Mouse (Mus musculus) cortical plate, adult 2 months (tissue): ENCODE measurements around the gene Chst8. TPM values are rescaled to one million over a fixed set of nuclear protein-coding genes. Genes with fewer than 3 reads are reported as not detected.

Experiments used
- H3K27ac ChIP-seq: fragments of 200-500 bp; 2 replicates; pipeline ENCODE4 v1.5.1; 2012; ENCODE audit warnings: low read length, control low read depth, inconsistent platforms; ENCODE audit not compliant: insufficient read depth
- H3K4me1 ChIP-seq: fragments of 200-500 bp; 2 replicates; pipeline ENCODE4 v1.6.1; 2011; ENCODE audit warnings: low read length; ENCODE audit not compliant: control insufficient read depth, insufficient read depth
- H3K4me3 ChIP-seq: fragments of 200-500 bp; 2 replicates; pipeline ENCODE4 v1.5.1; 2011; ENCODE audit warnings: mild to moderate bottlenecking, low read length, control low read depth; ENCODE audit not compliant: insufficient read depth
- CTCF ChIP-seq: fragments of 200-500 bp; IDR thresholded peaks from 2 replicates; pipeline ENCODE4 v1.5.1; 2011; ENCODE audit warnings: mild to moderate bottlenecking, control low read depth, low read length; ENCODE audit not compliant: insufficient read depth; ENCODE audit errors: extremely low read depth
- POLR2A ChIP-seq: fragments of 200-500 bp; IDR thresholded peaks from 2 replicates; pipeline ENCODE4 v1.6.1; 2011; ENCODE audit warnings: mild to moderate bottlenecking, low read length, control low read depth; ENCODE audit not compliant: insufficient read depth; ENCODE audit errors: extremely low read depth
- polyA plus RNA-seq: library from polyadenylated mRNA; depleted of rRNA; stranded (reverse); fragments of >200 nt; gene quantifications from 2 replicates; pipeline ENCODE4 v1.2.3, GENCODE M21; 2012

The Chst8 gene
- polyA plus RNA-seq, 1 experiment = 11.9 TPM

GRCm38 (mm10) chr7:34784469-34784868 is 28.0 kb downstream of the Chst8 start:
- Histone ChIP-seq H3K4me1 (peaks cover 3% of the 10 kb centered on the region; the same call in 1 of the 2 replicates), H3K27ac (no peak overlapping the region), H3K4me3 (no peak overlapping the region)
- no peak for TF ChIP-seq POLR2A
- TF ChIP-seq CTCF = no peak

- no peak overlapping the region for H3K4me3 ChIP-seq
- TF ChIP-seq CTCF (no peak), POLR2A (no peak)
- H3K27ac ChIP-seq = no peak overlapping the region
- peaks cover 4% of the 10 kb centered on the region for H3K4me1 ChIP-seq
Observed at GRCm38 (mm10) chr7:34781988-34782387, 30.5 kb downstream of the Chst8 start.

GRCm38 (mm10) chr7:34781217-34781616 is 31.3 kb downstream of the Chst8 start:
- no peak overlapping the region for H3K4me3 ChIP-seq
- TF ChIP-seq CTCF (no peak), POLR2A (no peak)
- H3K27ac ChIP-seq = no peak overlapping the region
- H3K4me1 ChIP-seq = peaks cover 4% of the 10 kb centered on the region

- H3K27ac ChIP-seq = no peak overlapping the region
- no peak overlapping the region for H3K4me3 ChIP-seq
- TF ChIP-seq POLR2A = no peak
- TF ChIP-seq CTCF = no peak
Observed at GRCm38 (mm10) chr7:34778426-34778825, 34.1 kb downstream of the Chst8 start.

GRCm38 (mm10) chr7:34775659-34776058 is 36.9 kb downstream of the Chst8 start:
- Histone ChIP-seq H3K4me1 (peaks cover 5% of the 10 kb centered on the region; the same call in 1 of the 2 replicates), H3K4me3 (no peak overlapping the region), H3K27ac (no peak overlapping the region)
- TF ChIP-seq CTCF = no peak
- TF ChIP-seq POLR2A = no peak

More at GRCm38 (mm10) chr7:34778426-34778825, 34.1 kb downstream of the Chst8 start:
- peaks cover 5% of the 10 kb centered on the region; the same call in 1 of the 2 replicates for H3K4me1 ChIP-seq

GRCm38 (mm10) chr7:34774947-34775346 is 37.6 kb downstream of the Chst8 start:
- peaks cover 5% of the 10 kb centered on the region; the same call in 1 of the 2 replicates for H3K4me1 ChIP-seq
- H3K27ac ChIP-seq = no peak overlapping the region
- no peak overlapping the region for H3K4me3 ChIP-seq
- no peak for TF ChIP-seq POLR2A

GRCm38 (mm10) chr7:34774020-34774419 is 38.5 kb downstream of the Chst8 start:
- H3K27ac ChIP-seq = no peak overlapping the region
- H3K4me1 ChIP-seq = peaks cover 5% of the 10 kb centered on the region; the same call in 1 of the 2 replicates
- TF ChIP-seq CTCF = no peak
- TF ChIP-seq POLR2A = no peak
- H3K4me3 ChIP-seq = no peak overlapping the region

- H3K4me3 ChIP-seq = no peak overlapping the region
- 0 out of 2 replicates have a peak, but pooled peaks cover 5% of the 10 kb centered on the region for H3K4me1 ChIP-seq
- H3K27ac ChIP-seq = no peak overlapping the region
- TF ChIP-seq POLR2A (no peak), CTCF (no peak)
Observed at GRCm38 (mm10) chr7:34773309-34773708, 39.2 kb downstream of the Chst8 start.

GRCm38 (mm10) chr7:34769531-34769930 is 43.0 kb downstream of the Chst8 start:
- no peak overlapping the region for H3K27ac ChIP-seq
- no peak overlapping the region for H3K4me3 ChIP-seq
- 0 out of 2 replicates have a peak, but pooled peaks cover 2% of the 10 kb centered on the region for H3K4me1 ChIP-seq
- no peak for TF ChIP-seq CTCF
- no peak for TF ChIP-seq POLR2A

- H3K4me3 ChIP-seq = no peak overlapping the region
- no peak overlapping the region for H3K27ac ChIP-seq
- TF ChIP-seq CTCF = no peak
- TF ChIP-seq POLR2A = no peak
- H3K4me1 ChIP-seq = no peaks in the 10 kb centered on the region
Observed at GRCm38 (mm10) chr7:34764250-34765148, 48.0 kb downstream of the Chst8 start.
